Mouse (Mus musculus): ENCODE results near the gene Cacna1h. TPM values are rescaled to one million over a fixed set of nuclear protein-coding genes. Genes with fewer than 3 reads are reported as not detected.

Gene Cacna1h
- polyA plus RNA-seq, 1 experiment from 2014 or later: 5.5 TPM

- H3K27me3 ChIP-seq: peaks cover 11% of the 10 kb centered on the region
- 21% methylated on average over 6 of the region's 6 CpGs for WGBS
- peak overlapping the region; percentile 3; the same call in 1 of the 2 replicates for H3K27ac ChIP-seq
- no peak overlapping the region for H3K4me2 ChIP-seq
- H3K9me3 ChIP-seq (replicated peaks): no peaks in the 10 kb centered on the region
- 0 out of 2 replicates have a peak, but pooled peaks have one; percentile 8 for ATAC-seq (replicated peaks; ENCODE audit: insufficient number of reproducible peaks, insufficient read depth, low FRiP score, low read depth)
- H3K4me3 ChIP-seq: no peak overlapping the region
- H3K36me3 ChIP-seq: no peaks in the 10 kb centered on the region
- H3K4me1 ChIP-seq (replicated peaks): peaks cover 62% of the 10 kb centered on the region
- no peak overlapping the region for H3K9ac ChIP-seq
These were observed 34.2 kb upstream of the Cacna1h start for GRCm38 (mm10) chr17:25467781-25468180.

- H3K27me3 ChIP-seq: no peaks in the 10 kb centered on the region
- no peak overlapping the region for H3K27ac ChIP-seq
- no peak for ATAC-seq (replicated peaks; ENCODE audit: insufficient number of reproducible peaks, insufficient read depth, low FRiP score, low read depth)
- no peak overlapping the region for H3K9ac ChIP-seq
- H3K9me3 ChIP-seq (replicated peaks): no peaks in the 10 kb centered on the region
- H3K4me2 ChIP-seq: no peak overlapping the region
- no peak overlapping the region for H3K4me3 ChIP-seq
- WGBS: 41% methylated on average over 2 of the region's 2 CpGs
- H3K4me1 ChIP-seq (replicated peaks): peaks cover 63% of the 10 kb centered on the region
- H3K36me3 ChIP-seq: no peaks in the 10 kb centered on the region
These were observed 32.7 kb upstream of the Cacna1h start for GRCm38 (mm10) chr17:25466257-25466656.

- Histone ChIP-seq H3K27ac (peak overlapping the region; percentile 96), H3K4me1 (replicated peaks) (peaks cover 51% of the 10 kb centered on the region), H3K4me3 (no peak overlapping the region), H3K27me3 (no peaks in the 10 kb centered on the region), H3K36me3 (no peaks in the 10 kb centered on the region), H3K9me3 (replicated peaks) (no peaks in the 10 kb centered on the region), H3K9ac (no peak overlapping the region), H3K4me2 (no peak overlapping the region)
- 56% methylated on average over 4 of the region's 4 CpGs for WGBS
- ATAC-seq (replicated peaks; ENCODE audit: insufficient number of reproducible peaks, insufficient read depth, low FRiP score, low read depth): no peak
These were observed 30.5 kb upstream of the Cacna1h start for GRCm38 (mm10) chr17:25464091-25464490.

- peak overlapping the region; percentile 96 for H3K27ac ChIP-seq
- peak; percentile 54 for ATAC-seq (replicated peaks; ENCODE audit: insufficient number of reproducible peaks, insufficient read depth, low FRiP score, low read depth)
These were observed 29.9 kb upstream of the Cacna1h start for GRCm38 (mm10) chr17:25463326-25463945.

GRCm38 (mm10) chr17:25462236-25462875 is 28.8 kb upstream of the Cacna1h start:
- H3K4me3 ChIP-seq: peak overlapping the region; percentile 10; the same call in 1 of the 2 replicates
- H3K9me3 ChIP-seq (replicated peaks): no peaks in the 10 kb centered on the region
- H3K36me3 ChIP-seq: no peaks in the 10 kb centered on the region
- peak overlapping the region; percentile 37; the same call in 1 of the 2 replicates for H3K4me2 ChIP-seq
- 21% methylated on average over 9 of the region's 9 CpGs for WGBS
- peak; percentile 90 for ATAC-seq (replicated peaks; ENCODE audit: insufficient number of reproducible peaks, insufficient read depth, low FRiP score, low read depth)
- peaks cover 39% of the 10 kb centered on the region for H3K4me1 ChIP-seq (replicated peaks)
- no peaks in the 10 kb centered on the region for H3K27me3 ChIP-seq
- peak overlapping the region; percentile 96 for H3K27ac ChIP-seq
- H3K9ac ChIP-seq: peak overlapping the region; percentile 14; the same call in 1 of the 2 replicates

More at GRCm38 (mm10) chr17:25463326-25463945, 29.9 kb upstream of the Cacna1h start:
- Histone ChIP-seq H3K4me2 (0 out of 2 replicates have a peak overlapping the region, but pooled peaks have one; percentile 37), H3K27me3 (no peaks in the 10 kb centered on the region), H3K9me3 (replicated peaks) (no peaks in the 10 kb centered on the region), H3K9ac (no peak overlapping the region; the same call in 1 of the 2 replicates), H3K36me3 (no peaks in the 10 kb centered on the region), H3K4me3 (no peak overlapping the region), H3K4me1 (replicated peaks) (peaks cover 50% of the 10 kb centered on the region)
- WGBS: 20% methylated on average over 4 of the region's 4 CpGs

- H3K36me3 ChIP-seq: no peaks in the 10 kb centered on the region
- H3K9ac ChIP-seq: no peak overlapping the region
- H3K27me3 ChIP-seq: 0 out of 2 replicates have a peak, but pooled peaks cover 4% of the 10 kb centered on the region
- 57% methylated on average over 8 of the region's 8 CpGs for WGBS
- no peak for ATAC-seq (replicated peaks; ENCODE audit: insufficient number of reproducible peaks, insufficient read depth, low FRiP score, low read depth)
- H3K4me1 ChIP-seq (replicated peaks): peaks cover 3% of the 10 kb centered on the region; the same call in 1 of the 2 replicates
- H3K27ac ChIP-seq: no peak overlapping the region
- H3K4me3 ChIP-seq: no peak overlapping the region
- H3K9me3 ChIP-seq (replicated peaks): no peaks in the 10 kb centered on the region
- H3K4me2 ChIP-seq: no peak overlapping the region
These were observed 23.0 kb upstream of the Cacna1h start for GRCm38 (mm10) chr17:25456540-25456939.

GRCm38 (mm10) chr17:25454272-25454671 is 20.7 kb upstream of the Cacna1h start, which contains the start of gene Tekt4:
Gene Tekt4 (plus strand): TSS chr17:25454615.
- no peaks in the 10 kb centered on the region for H3K9me3 ChIP-seq (replicated peaks)
- no peak for ATAC-seq (replicated peaks; ENCODE audit: insufficient number of reproducible peaks, insufficient read depth, low FRiP score, low read depth)
- no peak within 1 kb of the TSS for H3K9ac ChIP-seq
- WGBS: 34% methylated on average over 2 of the region's 2 CpGs
- no peak within 1 kb of the TSS for H3K27ac ChIP-seq
- 0 out of 2 replicates have a peak, but pooled peaks cover 4% of the 10 kb centered on the region for H3K27me3 ChIP-seq
- no peak within 1 kb of the TSS for H3K4me2 ChIP-seq
- H3K4me1 ChIP-seq (replicated peaks): peaks cover 5% of the 10 kb centered on the region; the same call in 1 of the 2 replicates
- H3K4me3 ChIP-seq: no peak within 1 kb of the TSS
- no peaks in the 10 kb centered on the region for H3K36me3 ChIP-seq

GRCm38 (mm10) chr17:25452246-25452965 is 18.8 kb upstream of the Cacna1h start:
- peaks cover 5% of the 10 kb centered on the region; the same call in 1 of the 2 replicates for H3K4me1 ChIP-seq (replicated peaks)
- WGBS: 72% methylated on average over 5 of the region's 5 CpGs
- H3K9me3 ChIP-seq (replicated peaks): no peaks in the 10 kb centered on the region
- ATAC-seq (replicated peaks; ENCODE audit: insufficient number of reproducible peaks, insufficient read depth, low FRiP score, low read depth): no peak
- H3K36me3 ChIP-seq: no peaks in the 10 kb centered on the region
- no peak overlapping the region for H3K4me3 ChIP-seq
- 0 out of 2 replicates have a peak, but pooled peaks cover 4% of the 10 kb centered on the region for H3K27me3 ChIP-seq
- no peak overlapping the region for H3K4me2 ChIP-seq
- no peak overlapping the region for H3K27ac ChIP-seq
- no peak overlapping the region for H3K9ac ChIP-seq

- Histone ChIP-seq H3K36me3 (no peaks in the 10 kb centered on the region), H3K27me3 (0 out of 2 replicates have a peak, but pooled peaks cover 4% of the 10 kb centered on the region), H3K9ac (no peak overlapping the region), H3K4me2 (no peak overlapping the region), H3K4me3 (no peak overlapping the region), H3K9me3 (replicated peaks) (no peaks in the 10 kb centered on the region), H3K27ac (no peak overlapping the region), H3K4me1 (replicated peaks) (peaks cover 5% of the 10 kb centered on the region; the same call in 1 of the 2 replicates)
- ATAC-seq (replicated peaks; ENCODE audit: insufficient number of reproducible peaks, insufficient read depth, low FRiP score, low read depth): no peak
- 53% methylated on average over 4 of the region's 4 CpGs for WGBS
These were observed 16.7 kb upstream of the Cacna1h start for GRCm38 (mm10) chr17:25450329-25450728.

GRCm38 (mm10) chr17:25447865-25448264 is 14.3 kb upstream of the Cacna1h start:
- ATAC-seq (replicated peaks; ENCODE audit: insufficient number of reproducible peaks, insufficient read depth, low FRiP score, low read depth): no peak
- H3K36me3 ChIP-seq: no peaks in the 10 kb centered on the region

GRCm38 (mm10) chr17:25445841-25446240 is 12.3 kb upstream of the Cacna1h start:
- no peaks in the 10 kb centered on the region for H3K9me3 ChIP-seq (replicated peaks)
- no peak overlapping the region for H3K4me3 ChIP-seq
- H3K4me1 ChIP-seq (replicated peaks): 0 out of 2 replicates have a peak, but pooled peaks cover 5% of the 10 kb centered on the region
- WGBS: 84% methylated on average over 3 of the region's 3 CpGs
- H3K4me2 ChIP-seq: no peak overlapping the region
- H3K27ac ChIP-seq: no peak overlapping the region
- 0 out of 2 replicates have a peak, but pooled peaks cover 4% of the 10 kb centered on the region for H3K27me3 ChIP-seq
- H3K9ac ChIP-seq: no peak overlapping the region
- ATAC-seq (replicated peaks; ENCODE audit: insufficient number of reproducible peaks, insufficient read depth, low FRiP score, low read depth): no peak
- H3K36me3 ChIP-seq: no peaks in the 10 kb centered on the region

More at GRCm38 (mm10) chr17:25447865-25448264, 14.3 kb upstream of the Cacna1h start:
- Histone ChIP-seq H3K27ac (no peak overlapping the region), H3K9me3 (replicated peaks) (no peaks in the 10 kb centered on the region), H3K27me3 (0 out of 2 replicates have a peak, but pooled peaks cover 4% of the 10 kb centered on the region), H3K9ac (no peak overlapping the region), H3K4me1 (replicated peaks) (0 out of 2 replicates have a peak, but pooled peaks cover 5% of the 10 kb centered on the region), H3K4me2 (no peak overlapping the region), H3K4me3 (no peak overlapping the region)
- 68% methylated on average over 12 of the region's 12 CpGs for WGBS

Data from heart, embryonic 15.5 days (tissue).